Mouse (Mus musculus) mature B cell (primary cell): ENCODE measurements around the gene Med8.

Experiments used
- in situ Hi-C: fragments of 300-500 bp; cut with MboI; formaldehyde crosslinking; loops from 2 replicates; pipeline ENCODE4 v1.14.3; 2019

Med8 gene

DNA sequence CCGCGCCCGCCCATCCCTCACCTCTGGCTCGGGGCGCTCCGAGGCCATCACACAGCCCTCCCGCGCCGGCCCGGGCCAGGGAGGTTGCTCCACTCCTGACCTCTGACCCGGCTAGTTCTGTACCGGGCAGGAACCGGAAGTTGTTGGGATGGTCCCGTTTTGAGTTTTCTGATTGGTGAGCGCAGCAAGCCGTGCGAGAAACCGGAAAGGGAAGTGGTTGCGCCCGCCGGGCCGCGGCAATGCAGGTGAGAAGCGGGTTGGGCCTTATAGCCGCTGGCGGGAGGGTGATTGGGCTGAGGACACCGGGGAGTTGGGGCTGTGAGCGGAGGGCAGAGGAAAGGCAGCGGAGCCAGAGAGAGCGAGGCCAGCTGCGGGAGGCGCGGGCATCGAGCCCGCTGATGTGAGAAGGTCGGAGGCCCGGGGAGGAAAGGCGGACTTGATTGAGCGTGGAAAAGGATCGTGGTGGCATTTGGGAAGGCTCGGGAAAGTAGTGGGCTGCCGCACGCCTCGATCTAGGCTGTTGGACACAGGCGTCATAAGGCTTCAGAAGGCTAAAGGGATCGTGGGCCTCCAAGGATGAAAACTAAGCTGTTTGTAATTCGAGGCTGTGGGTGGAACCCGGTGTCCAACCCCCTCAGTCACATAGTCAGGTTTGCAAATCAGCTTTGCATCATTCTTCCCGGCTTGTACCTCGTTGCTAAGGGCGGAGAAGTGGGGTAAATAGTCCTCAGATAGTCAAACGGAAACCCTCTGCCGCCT is at the start of gene Med8, which contains the start of gene Szt2:
Gene Med8 (plus strand): TSS at position 196 of the 759 bp plus-strand sequence.
Gene Szt2 (minus strand): TSS at position 132 of the 759 bp plus-strand sequence.
- in situ Hi-C loops = no loop called here

DNA sequence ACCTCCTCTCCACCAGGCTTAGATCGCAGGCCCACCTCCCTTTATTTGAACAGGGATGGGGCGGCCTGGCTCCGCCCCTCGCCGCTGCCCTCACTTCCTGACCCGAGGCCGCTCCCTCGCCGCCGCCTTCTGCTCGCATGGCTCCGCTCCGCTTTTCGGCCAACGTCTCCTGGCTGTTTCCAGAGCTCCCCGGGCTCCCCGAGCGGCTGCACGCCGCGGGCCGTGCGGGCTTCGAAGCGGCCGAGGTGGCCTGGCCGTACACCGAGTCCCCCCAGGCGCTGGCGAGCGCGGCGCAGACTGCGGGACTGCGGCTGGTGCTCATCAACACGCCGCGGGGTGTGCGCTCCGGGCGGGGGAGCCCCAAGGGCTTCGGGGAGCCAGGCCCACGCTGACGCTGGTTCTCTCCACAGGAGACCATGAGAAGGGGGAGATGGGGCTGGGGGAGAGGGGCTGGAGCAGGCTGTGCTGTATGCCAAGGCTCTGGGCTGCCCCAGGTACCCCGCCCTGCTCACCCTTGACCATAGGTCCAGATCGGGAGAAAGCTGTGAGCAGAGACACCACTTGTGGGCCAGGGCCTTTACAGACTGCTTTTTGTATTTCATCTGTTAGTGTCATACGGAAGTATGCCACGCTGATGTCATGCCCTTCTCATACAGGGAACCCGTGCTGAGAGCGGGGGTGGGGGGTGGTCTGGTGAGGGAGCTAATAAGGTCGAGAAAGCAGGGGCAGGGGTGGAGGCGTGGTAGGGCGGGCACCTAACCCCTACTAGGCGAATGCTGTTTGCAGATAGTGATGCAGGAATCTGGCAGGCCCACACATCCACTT is 49.0 kb upstream of the Med8 start:
- in situ Hi-C loops = no loop called here

DNA sequence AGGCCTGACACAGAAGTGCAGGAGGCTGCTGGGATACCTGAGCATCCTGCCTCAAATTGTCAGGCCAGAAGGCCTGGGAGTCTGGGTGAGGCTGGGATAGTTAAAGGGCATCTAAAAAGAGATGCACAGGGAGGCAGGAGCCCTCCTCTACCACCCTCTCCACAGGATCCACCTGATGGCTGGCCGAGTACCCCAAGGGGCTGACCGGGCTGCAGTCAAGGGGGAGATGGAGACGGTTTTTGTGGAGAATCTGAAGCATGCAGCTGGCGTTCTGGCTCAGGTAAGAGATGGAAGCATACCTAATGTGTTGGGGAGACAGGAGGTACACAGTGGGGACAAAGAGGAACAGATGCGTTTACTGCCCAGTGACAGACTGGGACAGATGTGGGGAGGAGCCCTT is 47.7 kb upstream of the Med8 start:
- in situ Hi-C loops = no loop called here

DNA sequence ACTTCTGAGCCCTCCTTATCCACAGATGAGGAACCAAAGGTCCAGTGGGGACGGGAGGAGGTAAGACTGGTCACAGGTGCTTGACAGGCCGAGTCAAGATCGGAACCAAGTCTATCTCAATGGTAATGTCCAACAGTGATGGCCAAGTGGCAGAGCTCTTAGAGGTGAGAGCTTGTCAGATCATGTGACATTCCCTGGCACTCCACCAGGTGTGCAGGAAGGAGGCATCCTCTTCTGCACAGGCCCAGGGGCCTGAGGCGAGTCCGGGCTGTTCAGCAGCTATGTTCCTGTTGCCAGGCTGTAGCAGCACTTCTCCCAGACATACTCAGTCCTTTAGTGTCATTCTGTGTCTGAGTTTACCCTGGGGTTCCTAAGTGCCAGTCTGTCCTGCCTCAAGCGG is 46.3 kb upstream of the Med8 start:
- in situ Hi-C loops = no loop called here

DNA sequence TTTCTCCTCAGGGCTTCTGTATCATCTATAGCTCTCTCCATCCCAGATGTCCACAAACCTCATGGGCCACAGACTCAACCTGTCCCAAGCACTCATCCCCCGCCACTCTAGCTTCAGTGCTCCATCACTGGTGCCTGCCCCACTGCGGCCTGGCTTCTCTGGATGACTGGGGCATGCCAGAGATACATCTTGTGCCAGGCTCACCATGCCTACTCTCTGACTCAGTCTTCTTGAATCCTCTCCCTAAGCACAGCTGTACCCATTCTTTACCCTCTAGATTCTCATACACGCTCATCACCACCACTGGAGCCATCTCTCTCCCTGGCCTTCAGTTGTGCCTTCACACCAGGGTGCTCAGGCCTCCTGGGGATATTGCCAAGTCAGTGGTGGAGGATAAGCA is 45.2 kb upstream of the Med8 start:
- in situ Hi-C loops = no loop called here

DNA sequence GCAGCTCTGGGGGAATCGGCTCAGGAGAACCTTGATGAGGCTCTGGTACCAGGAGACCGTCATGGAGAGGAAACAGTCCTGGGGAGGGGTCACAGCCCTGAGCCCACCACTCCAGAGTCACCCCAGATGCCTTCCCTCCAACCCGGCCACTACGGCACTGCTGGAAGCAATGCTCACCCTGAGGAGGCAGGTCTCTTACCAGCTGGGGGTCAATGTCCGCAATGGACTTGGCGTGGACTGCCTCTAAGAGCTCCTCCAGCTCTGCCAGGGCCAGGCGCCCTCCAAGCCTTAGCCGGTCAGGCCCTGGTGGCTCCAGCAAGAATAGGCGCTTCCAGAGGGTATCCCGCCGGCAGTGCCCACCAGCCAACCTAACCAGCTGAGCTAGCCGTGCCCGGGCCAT is 44.5 kb upstream of the Med8 start:
- in situ Hi-C loops = no loop called here

DNA sequence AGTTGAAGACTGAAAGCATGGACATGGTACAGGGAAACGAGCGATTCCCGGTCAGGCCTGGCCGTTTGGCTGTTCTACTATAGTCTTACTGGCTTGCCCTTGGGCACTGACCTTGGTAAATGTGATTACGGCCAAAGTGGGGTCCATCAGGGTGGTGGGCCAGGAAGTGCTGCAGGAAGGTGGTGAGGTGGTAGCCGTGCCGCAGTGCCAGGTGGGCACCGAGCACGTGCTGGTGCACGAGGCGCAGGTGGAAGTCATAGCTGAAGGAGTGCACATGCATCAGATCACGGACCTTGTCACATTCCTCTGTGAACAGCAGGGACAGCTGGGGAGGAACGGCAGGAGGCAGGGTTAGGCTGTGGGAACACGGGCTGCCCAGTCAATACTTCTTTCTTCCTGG is 43.1 kb upstream of the Med8 start:
- in situ Hi-C loops = no loop called here

DNA sequence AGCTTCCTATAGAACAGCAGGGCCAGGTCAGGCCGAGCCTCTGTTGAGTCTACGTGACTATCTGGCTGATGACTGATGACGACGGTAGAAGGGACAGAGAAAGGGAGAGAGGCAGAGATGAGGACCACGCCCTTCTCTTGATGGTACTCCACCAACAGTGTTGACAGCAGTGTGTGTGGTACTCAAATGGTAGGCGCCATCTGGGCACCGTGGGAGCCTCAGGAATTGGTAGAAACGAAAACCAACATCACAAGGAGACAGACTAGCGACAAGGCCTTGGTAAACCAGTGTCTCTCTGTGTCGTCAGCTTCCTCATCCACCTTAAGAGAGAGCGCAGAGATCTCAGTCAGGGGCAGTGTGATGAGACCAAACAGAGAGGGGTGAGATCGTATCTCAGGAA is 41.6 kb upstream of the Med8 start:
- in situ Hi-C loops = no loop called here

DNA sequence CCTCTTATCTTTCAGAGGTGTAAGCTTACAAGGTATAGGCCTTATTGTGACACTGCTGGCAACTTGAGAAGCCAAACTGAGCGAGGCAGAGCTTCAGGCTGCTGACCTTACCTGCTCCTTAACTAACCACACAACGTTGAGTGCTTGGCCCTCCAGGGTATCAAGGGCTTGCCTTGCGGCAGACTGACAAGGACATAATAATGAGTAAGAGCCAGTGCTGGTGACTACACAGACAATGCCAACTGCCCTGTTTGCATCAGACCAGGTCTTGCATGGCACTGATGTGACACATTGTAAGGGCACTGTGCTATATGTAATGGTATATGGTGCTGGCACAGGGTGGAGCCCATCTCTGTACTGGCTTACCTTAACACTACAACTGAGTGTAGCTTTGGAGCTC is 40.5 kb upstream of the Med8 start:
- in situ Hi-C loops = no loop called here

DNA sequence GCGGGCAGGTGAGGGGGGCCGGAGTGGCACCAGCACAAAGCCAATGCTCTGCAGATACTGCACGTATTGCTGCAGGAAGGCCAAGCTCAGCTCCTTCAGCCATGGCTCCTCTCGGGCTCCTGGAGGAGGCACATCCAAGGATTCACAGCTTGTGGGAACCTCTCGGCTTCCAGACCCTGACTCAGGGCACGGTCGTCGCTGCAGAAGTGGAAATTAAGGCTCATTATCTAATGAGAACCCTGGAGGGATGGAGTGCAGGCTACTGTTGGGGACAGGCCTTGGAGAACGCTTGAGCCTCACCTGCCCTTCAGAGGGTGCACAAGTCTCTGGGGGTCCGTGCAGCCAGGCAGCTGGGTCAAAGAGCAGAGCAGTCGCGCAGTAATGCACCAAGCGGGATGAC is 37.3 kb upstream of the Med8 start:
- in situ Hi-C loops = no loop called here

DNA sequence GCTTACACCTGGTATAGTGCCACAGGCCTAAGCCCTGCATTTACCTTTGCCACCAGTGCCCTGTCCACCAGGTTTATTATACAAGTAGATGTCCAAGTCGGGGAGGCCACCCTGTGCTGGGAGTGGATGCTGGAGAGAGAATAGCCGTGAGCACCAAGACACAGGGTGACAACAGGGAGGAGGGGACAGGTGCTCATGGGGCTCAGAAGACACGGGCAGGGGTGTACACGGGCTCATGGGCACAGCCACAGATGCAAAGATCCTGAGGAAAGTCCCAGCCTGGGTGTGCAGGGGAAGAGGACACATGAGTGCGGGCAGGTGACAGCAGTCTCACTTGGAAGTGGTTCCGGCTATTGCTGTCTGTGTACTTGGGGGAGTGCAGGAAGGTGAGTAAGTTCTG is 33.1 kb upstream of the Med8 start:
- in situ Hi-C loops = no loop called here

DNA sequence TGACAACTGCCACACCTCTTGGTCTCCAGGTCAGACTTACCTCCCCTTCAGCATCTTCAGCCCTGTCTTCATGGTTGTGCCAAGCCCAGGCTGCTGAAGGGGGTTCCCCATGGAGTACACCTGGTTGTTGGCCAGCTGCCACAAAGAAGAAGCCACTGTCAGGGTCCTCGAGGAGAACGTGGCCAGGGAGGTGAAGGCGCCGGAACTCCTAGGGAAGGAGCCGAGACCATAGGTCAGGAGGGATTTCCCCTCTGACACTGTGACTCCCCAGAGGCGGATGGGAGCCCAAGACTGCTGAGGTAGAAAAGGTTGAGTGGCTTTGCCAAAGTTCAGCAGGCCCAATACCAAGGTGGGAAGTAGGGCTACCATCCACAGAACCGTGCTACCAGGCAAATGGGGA is 25.9 kb upstream of the Med8 start:
- in situ Hi-C loops = no loop called here

DNA sequence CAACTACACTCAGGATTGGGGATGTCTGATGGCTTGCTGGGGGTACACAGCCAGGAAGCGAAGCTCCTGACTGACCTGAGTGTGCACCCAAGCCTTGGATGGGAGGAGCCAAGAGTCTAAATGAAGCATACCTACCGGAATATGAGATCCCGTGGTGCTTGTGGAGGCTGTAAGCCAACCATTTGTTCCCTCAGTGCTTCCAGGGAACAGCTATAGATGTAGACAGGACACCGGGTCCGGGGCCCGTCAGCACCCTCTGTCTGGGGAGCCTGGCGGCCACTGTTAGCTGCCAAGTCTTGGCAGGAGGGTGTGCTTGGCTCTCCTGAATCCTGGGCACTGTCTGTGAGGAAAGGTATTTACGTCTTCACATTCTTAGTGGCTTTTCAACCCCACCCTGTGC is 21.8 kb upstream of the Med8 start:
- in situ Hi-C loops = no loop called here

DNA sequence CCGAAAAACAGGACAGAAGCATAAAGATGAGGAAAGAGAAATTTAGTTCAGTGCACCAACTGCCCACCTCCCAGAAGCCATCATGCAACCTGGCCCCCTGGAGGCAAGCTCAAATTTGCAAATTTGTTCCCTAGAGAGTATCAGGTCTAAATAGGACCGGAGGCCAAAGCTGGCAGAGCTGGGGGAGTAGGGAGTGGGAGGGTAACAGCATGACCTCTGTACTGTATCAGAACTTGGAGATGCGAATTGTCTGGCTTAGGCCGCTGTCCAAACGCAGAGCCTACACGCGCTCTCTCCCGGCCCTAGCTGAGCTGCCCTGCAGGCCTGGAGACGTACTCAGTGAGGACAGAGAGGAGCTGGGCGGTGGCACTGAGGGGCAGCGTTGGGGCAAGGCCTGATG is 19.0 kb upstream of the Med8 start:
- in situ Hi-C loops = no loop called here

DNA sequence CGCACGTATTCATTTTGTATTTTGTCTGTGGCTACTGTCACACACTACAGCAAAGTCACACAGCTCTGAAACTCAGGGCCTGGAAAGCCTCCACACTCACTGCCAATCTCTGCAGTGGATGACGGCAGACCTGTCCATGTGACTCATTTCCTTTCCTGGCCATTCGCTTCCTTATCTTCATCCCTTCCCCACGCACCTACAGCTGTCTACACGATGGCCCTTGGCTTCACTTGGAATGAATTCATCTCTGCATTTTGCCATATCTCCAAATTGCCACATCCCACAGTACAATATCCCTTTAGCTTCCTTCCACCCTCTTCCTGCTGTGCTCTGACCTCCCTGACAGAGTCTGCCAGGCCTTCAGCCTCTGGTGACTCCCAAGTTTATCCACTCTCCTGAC is 14.6 kb upstream of the Med8 start:
- in situ Hi-C loops = no loop called here

DNA sequence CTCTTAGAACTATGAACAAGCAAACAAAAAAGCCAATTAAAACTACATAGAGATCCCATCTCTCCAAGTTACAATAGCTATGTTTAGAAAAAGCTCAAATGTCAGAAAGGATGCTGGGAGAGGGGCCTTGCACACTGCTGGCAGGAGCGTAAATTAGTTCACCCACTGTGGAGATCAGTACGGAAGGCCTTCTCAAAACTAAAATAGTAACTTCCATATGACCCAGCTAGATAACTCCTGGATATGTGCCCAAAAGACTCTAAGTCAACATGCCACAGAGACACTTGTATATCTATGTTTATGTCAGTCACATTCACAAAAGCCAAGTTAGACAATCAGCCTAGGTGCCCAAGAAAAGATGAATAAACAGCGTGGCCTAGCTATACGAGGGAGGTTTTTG is 13.8 kb upstream of the Med8 start:
- in situ Hi-C loops = no loop called here

DNA sequence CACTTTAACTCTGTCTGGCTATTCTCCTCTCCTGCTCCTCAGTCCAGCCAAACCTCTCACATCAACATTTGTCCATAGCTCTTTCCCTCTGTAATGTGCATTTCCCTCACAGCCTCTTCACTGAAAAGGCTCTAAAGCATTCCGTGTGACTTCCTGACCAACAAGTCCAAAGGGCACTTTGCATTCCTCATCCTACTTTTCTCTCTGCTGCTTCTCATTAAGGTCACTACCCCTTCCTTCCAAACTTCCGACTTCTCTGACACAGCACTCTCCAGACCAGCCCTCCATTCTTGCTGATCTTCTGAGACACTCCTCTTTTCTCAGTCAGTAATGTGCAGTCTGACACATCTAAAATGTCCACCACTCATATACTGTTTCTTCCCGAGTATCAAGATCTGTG is 12.7 kb upstream of the Med8 start:
- in situ Hi-C loops = no loop called here

DNA sequence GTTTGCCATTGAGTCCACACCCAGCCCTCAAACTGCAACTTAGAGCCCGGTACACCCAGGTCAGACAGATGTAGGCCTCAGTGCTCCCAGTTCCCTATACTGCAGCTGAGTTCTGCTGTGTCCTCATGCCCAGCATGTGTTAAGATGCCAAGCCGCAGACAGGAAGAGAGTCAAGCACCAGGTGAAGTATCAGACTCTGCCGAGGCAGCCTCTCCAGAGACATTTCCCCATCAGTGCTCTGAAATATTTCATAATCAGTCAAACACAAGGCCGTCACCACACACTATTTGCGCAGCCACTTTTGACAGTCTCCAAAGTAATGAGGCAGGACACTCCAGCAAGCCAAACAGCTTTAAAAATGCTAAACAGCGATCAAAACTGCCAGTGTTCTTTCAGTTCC is 10.7 kb upstream of the Med8 start:
- in situ Hi-C loops = no loop called here

DNA sequence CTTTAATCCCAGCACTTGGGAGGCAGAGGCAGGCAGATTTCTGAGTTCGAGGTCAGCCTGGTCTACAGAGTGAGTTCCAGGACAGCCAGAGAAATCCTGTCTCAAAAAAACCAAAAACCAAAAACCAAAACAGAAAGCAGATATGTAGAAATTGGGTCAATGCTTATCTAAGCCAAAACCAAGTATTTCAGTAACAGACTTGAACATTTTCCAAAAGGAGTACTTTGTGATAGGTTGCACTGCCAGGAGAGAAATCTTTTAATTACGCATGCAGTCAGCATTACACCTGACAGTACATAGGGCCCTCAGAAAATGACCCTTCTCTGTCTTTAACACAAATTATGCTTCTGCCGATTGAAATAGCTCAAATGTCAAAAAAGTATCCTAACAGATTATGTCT is 7.7 kb upstream of the Med8 start:
- in situ Hi-C loops = no loop called here

DNA sequence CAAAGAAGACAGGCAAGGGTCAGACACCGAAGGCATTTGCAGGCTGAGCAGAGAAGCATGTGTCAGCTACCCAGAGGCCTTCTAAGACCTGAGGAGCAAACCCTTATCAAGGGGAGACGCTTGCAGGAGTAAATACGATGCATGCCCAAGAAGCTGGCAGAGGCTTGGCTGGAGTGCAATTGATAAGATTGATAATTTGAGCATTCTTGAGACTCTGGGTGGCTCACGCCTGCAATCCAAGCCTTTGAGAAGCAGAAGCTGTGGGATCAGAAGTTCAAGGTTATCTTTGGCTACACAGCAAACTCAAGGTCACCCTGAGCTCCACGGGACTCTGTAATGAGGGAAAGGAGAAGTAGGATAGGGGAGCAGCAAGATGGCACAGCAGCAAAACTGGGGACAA is 7.2 kb upstream of the Med8 start:
- in situ Hi-C loops = no loop called here

DNA sequence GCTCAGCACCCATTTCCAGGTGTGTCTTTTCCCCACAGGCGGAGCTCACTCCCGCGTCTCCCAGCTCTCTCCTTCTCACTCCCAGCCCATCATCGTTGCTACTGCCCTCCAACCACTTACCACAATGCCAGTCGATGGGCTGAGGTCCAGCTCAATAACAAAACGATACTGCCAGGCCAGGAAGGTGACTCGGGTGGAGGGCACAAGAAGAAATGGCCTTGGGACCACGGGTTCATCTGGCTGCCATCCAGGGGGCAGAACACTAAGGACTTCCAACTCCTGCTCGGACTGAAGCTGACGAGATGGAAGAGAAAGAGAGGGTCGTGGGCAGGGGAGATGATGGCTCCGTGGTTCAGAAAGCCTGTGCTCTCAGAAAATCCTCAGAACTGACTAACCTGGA is 6.4 kb upstream of the Med8 start:
- in situ Hi-C loops = no loop called here

DNA sequence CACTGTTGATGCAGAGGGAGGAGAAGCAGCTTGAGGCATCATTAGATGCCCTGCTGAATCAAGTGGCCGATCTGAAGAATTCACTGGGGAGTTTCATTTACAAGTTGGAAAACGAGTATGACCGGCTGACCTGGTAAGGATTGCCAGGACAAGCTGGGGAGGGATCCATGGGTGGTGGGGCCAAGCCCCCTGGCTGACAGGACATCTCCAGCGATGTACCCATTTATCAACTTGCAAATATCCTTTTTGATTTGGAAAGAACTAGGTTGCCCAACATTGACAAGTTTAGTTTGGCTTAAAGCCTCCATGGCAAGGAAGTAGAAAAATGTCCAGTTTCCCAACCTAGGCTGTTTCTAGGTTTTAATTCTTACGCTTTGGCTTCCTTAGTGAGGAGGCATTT is 1.7 kb downstream of the Med8 start:
- in situ Hi-C loops = no loop called here

DNA sequence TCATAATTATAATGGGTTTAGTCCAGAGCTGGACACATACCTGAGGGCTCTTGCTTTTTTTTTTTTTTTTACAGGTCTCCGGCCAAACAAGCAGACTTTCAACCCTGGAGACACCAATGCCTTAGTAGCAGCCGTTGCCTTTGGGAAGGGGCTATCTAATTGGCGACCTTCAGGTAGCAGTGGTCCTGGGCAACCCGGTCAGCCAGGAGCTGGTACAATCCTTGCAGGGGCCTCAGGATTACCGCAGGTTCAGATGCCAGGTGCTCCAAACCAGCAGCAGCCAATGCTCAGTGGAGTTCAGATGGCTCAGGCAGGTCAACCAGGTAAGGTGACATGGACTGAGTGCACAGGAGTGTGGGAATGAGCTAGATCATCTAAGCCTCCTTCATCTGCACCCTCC is 4.4 kb downstream of the Med8 start:
- in situ Hi-C loops = no loop called here

DNA sequence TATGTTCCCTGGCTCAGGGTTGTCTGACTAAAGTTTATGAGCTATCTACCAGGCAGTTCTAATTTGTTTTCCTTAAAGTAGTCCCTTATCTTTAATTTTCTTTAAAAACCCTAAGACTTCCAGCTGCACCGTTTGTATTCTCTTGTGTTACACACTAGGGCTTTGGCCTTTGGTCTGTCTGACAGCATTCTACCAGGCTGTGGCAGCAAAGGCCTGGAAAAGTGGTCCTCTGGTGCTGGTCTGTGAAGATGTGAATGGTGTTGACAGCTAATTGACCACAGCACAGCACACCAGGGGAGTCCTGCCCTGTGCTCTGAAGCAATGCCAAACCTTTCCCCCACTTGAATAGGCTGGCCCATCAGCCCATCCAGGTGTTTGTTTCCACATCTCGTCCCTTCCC is 6.6 kb downstream of the Med8 start:
- in situ Hi-C loops = no loop called here
